Mouse (Mus musculus): ENCODE results near the gene Psmb8. TPM values are rescaled to one million over a fixed set of nuclear protein-coding genes. Genes with fewer than 3 reads are reported as not detected.

The Psmb8 gene
- polyA plus RNA-seq, 1 experiment, result 16.1 TPM

DNA sequence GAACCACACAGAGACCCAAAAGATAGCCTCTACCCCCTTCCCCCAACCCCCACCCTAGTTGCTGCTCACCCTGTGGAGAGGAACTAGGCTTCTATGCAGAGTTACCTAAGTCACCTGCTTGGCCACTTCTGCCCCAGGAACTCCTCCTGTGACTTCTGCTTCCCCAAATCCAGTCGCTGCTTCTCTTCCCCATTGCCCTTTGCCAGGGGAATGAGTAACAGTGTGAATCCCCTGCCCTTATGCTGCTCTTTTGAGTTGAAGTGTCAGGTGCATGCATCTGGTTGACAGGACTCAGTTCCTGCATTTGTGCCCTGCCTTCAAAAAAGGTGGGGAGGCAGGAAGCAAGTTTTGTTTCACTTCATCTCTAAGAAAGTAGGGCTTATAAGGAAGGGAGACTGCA lies 23.4 kb upstream of the Psmb8 start:
- H3K27ac ChIP-seq (ENCODE audit: insufficient read depth, low read length), result no peak overlapping the region
- H3K4me3 ChIP-seq (ENCODE audit: insufficient read depth, low read length), result no peak overlapping the region
- TF ChIP-seq POLR2A (IDR thresholded peaks at IDR 0.05; ENCODE audit: low read depth, low read length) (no peak), CTCF (IDR thresholded peaks at IDR 0.05; ENCODE audit: borderline replicate concordance, insufficient read depth, low read length) (no peak)
- no peaks in the 10 kb centered on the region for H3K4me1 ChIP-seq (ENCODE audit: control insufficient read depth, insufficient read depth, low read length)

DNA sequence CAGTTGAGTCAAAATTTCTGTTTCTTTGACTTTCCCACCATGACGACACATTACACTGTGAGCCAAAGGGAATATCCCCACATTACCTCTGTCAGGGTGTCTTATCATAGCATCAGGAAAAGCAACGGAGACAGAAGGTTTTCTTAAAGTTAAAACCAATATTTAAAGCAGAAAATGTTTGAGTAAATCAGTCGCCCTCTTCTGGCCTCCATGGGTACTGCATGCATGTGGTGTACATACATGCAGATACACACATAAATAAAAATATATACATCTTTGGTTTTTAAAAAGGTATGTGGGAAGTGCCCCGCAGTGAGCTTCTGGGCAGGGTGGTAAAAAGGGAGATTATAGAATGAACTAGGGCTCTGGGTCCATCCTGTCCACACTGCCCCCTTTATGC lies 20.3 kb upstream of the Psmb8 start:
- H3K27ac ChIP-seq (ENCODE audit: insufficient read depth, low read length), result no peak overlapping the region
- H3K4me1 ChIP-seq (ENCODE audit: control insufficient read depth, insufficient read depth, low read length), result no peaks in the 10 kb centered on the region
- no peak for TF ChIP-seq CTCF (IDR thresholded peaks at IDR 0.05; ENCODE audit: borderline replicate concordance, insufficient read depth, low read length)
- TF ChIP-seq POLR2A (IDR thresholded peaks at IDR 0.05; ENCODE audit: low read depth, low read length), result no peak
- no peak overlapping the region for H3K4me3 ChIP-seq (ENCODE audit: insufficient read depth, low read length)

DNA sequence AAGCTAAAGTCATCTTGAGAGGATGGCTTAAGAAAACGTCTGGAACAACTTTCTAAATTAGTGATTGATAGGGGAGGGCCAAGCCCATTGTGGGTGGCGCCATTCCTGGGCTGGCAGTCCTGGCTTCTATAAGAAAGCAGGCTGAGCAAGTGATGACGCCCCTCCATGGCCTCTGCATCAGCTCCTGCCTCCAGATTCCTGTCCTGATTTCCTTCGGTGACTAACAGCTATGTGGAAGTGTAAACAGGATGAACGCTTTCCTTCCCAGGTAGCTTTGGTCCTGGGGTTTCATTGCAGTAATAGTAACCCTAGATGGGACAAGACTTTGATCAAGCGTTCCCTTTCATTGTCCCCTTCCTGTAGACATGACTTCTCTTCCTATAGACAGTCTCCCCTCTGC lies 18.5 kb upstream of the Psmb8 start:
- TF ChIP-seq POLR2A (IDR thresholded peaks at IDR 0.05; ENCODE audit: low read depth, low read length), result no peak
- no peak for TF ChIP-seq CTCF (IDR thresholded peaks at IDR 0.05; ENCODE audit: borderline replicate concordance, insufficient read depth, low read length)
- H3K27ac ChIP-seq (ENCODE audit: insufficient read depth, low read length), result no peak overlapping the region
- no peaks in the 10 kb centered on the region for H3K4me1 ChIP-seq (ENCODE audit: control insufficient read depth, insufficient read depth, low read length)
- H3K4me3 ChIP-seq (ENCODE audit: insufficient read depth, low read length), result no peak overlapping the region

DNA sequence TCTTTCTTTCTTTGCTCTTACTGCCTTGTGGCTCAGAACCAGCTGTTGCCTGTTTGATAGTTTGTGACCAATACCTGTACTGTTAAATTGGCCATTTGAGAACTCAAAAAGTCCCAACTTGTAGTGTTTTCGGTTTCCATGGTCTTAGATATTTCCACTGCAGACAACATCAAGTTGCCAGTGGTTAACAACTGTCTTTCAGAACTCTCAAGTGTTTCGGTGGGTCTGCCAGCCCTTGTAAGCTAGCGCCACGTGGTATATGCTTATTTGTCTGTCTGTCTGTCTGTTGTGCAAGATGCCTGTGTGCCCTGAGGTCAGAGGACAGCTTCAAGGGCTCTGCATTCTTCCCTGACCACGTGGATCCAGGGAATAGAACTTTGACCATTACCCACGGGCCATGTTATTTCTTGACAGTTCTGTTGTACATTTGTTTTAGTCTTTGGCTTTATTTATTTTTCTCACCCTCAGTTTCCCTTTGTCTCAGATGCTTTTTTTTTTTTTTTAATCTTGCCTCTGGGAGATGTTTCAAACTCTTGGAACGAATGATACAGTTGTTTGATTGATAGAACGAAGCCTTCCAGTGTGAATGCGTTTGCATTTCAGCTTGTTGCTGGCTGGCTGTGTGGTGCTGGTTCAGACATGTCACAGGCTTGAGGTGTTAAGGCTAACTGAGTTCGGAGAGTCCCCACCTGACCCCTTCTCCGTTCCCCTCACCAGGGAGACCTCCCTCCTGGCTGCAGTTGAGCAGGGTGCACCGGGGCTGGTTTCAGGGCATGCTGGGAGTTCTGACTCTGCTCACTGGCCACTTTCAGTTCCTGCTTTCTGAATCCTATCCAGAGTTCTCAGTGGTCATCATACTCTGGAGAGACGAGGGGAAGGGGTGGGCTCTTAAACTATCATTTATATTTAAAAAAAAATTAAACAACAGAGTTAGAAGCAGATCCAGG lies 17.3 kb upstream of the Psmb8 start:
- H3K4me3 ChIP-seq (ENCODE audit: insufficient read depth, low read length), result no peak overlapping the region
- no peaks in the 10 kb centered on the region for H3K4me1 ChIP-seq (ENCODE audit: control insufficient read depth, insufficient read depth, low read length)
- TF ChIP-seq POLR2A (IDR thresholded peaks at IDR 0.05; ENCODE audit: low read depth, low read length), result no peak
- no peak for TF ChIP-seq CTCF (IDR thresholded peaks at IDR 0.05; ENCODE audit: borderline replicate concordance, insufficient read depth, low read length)
- no peak overlapping the region for H3K27ac ChIP-seq (ENCODE audit: insufficient read depth, low read length)

DNA sequence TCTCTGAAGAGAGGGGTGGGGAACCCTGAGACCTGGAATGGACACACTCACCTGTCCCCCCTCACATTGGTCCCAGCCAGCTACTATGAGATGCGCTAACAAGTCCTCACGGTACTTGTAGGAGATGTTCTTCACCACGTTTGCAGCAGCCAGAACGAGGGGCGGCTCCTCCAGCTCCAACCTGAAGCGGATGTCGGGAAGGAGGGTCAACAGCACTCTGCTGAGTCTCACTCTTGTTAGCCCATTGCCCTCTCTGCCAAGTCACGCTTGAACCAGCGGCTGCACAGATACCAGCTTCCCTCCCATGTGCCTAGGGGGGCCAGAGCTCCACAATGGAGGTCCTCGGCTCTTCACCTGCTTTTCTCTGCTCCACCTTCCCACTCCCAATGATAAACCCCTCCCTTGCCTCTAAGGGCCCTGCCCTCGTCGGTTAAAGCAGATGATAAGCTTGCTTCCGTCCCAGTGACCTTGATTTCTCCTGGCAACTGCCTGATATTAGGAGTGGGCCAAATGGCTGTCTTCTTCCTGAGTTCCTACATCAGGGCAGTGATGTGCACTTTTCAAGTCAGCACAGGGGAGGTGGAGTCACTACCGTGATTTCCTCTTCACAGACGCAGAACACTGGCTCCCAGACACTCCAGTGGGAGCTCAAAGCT lies 13.8 kb upstream of the Psmb8 start:
- no peak for TF ChIP-seq POLR2A (IDR thresholded peaks at IDR 0.05; ENCODE audit: low read depth, low read length)
- Histone ChIP-seq H3K4me1 (ENCODE audit: control insufficient read depth, insufficient read depth, low read length) (no peaks in the 10 kb centered on the region), H3K27ac (ENCODE audit: insufficient read depth, low read length) (no peak overlapping the region), H3K4me3 (ENCODE audit: insufficient read depth, low read length) (no peak overlapping the region)

DNA sequence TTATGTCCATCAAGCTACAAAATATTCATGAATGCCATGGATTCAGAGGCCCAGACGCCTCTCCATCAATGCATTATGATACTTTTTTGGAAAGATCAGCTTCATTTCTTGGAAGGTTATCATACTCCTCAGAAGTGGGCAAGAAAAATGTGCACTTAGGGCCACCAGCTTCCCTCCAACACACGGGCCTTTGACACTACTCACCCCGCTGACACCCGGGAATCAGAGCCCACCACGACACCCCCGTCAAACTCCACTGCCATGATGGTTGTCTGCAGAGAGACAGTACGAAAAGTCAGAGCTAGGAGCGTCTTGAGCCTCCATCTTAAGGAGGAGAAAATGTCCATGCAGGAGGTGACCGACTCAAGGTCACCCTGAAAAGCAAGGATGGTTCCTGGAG lies 12.0 kb upstream of the Psmb8 start:
- Histone ChIP-seq H3K27ac (ENCODE audit: insufficient read depth, low read length) (no peak overlapping the region), H3K4me1 (ENCODE audit: control insufficient read depth, insufficient read depth, low read length) (no peaks in the 10 kb centered on the region), H3K4me3 (ENCODE audit: insufficient read depth, low read length) (no peak overlapping the region)
- TF ChIP-seq POLR2A (IDR thresholded peaks at IDR 0.05; ENCODE audit: low read depth, low read length), result no peak
- TF ChIP-seq CTCF (IDR thresholded peaks at IDR 0.05; ENCODE audit: borderline replicate concordance, insufficient read depth, low read length), result no peak

DNA sequence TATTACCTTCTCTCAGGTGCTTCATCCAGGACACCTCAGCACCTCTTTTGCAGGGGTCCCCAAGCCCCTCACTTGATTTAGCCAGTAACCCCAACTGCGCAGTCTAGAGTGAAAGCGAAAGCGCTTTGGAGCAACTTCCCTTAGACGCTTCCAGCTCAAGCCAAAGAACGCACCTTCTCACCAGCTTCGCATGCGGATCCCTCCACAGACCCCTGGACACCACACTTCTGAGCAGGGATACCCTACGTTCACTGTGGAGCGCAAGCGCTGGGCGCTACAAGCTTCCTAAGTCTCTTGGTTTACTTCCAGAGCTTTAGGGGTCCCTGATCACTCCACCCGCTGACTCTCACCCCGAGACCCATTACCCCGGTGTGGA lies 10.6 kb upstream of the Psmb8 start:
- Histone ChIP-seq H3K27ac (ENCODE audit: insufficient read depth, low read length) (no peak overlapping the region), H3K4me3 (ENCODE audit: insufficient read depth, low read length) (peak overlapping the region; percentile 68), H3K4me1 (ENCODE audit: control insufficient read depth, insufficient read depth, low read length) (no peaks in the 10 kb centered on the region)
- TF ChIP-seq POLR2A (IDR thresholded peaks at IDR 0.05; ENCODE audit: low read depth, low read length) (no peak), CTCF (IDR thresholded peaks at IDR 0.05; ENCODE audit: borderline replicate concordance, insufficient read depth, low read length) (no peak)

DNA sequence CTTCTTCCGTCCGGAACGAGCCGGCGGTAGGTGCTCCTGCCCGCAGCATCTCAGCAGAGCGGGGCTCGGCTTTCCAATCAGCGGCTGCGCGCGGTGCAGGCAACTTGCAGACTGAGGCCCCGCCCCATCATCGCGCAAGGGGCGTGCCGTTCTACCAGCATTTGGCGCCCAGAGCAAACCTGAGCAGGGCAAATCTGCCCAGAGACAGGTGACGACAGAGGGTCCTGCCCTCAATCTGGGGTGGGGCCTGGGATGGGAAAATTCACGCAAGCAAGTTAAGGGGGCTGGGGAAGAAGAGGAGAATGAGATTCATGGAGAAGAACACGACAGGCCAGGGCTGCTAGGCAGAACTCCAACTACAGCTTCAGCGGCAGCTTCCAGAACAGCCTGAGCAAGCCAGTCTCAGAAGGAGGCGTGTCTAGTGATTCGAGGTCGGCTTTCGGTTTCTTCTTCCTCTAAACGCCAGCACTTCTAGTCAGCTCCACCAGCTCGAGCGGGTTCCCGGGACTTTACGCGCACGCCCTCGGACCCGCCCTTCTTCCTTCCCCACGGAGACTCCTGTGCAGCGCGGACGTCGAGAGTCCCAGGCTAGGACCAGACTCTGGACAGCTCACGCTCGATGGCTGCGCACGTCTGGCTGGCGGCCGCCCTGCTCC lies 10.1 kb upstream of the Psmb8 start, which contains the start of the genes Tap1 and Psmb9:
Gene Tap1, plus strand, starts transcription at position 293 of the 656 bp plus-strand sequence.
Gene Psmb9, minus strand, starts transcription at position 504 of the 656 bp plus-strand sequence.
- TF ChIP-seq POLR2A (IDR thresholded peaks at IDR 0.05; ENCODE audit: low read depth, low read length), result peak; percentile 67
- TF ChIP-seq CTCF (IDR thresholded peaks at IDR 0.05; ENCODE audit: borderline replicate concordance, insufficient read depth, low read length), result no peak
- no peaks in the 10 kb centered on the region for H3K4me1 ChIP-seq (ENCODE audit: control insufficient read depth, insufficient read depth, low read length)
- H3K27ac ChIP-seq (ENCODE audit: insufficient read depth, low read length), result peak within 1 kb of the TSS; percentile 64
- peak within 1 kb of the TSS; percentile 68 for H3K4me3 ChIP-seq (ENCODE audit: insufficient read depth, low read length)

DNA sequence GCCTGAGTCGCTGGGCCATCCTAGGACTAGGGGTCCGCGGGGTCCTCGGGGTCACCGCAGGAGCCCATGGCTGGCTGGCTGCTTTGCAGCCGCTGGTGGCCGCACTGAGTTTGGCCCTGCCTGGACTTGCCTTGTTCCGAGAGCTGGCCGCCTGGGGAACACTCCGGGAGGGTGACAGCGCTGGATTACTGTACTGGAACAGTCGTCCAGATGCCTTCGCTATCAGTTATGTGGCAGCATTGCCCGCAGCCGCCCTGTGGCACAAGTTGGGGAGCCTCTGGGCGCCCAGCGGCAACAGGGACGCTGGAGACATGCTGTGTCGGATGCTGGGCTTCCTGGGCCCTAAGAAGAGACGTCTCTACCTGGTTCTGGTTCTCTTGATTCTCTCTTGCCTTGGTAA lies 9.5 kb upstream of the Psmb8 start:
- no peak for TF ChIP-seq CTCF (IDR thresholded peaks at IDR 0.05; ENCODE audit: borderline replicate concordance, insufficient read depth, low read length)
- no peak for TF ChIP-seq POLR2A (IDR thresholded peaks at IDR 0.05; ENCODE audit: low read depth, low read length)
- Histone ChIP-seq H3K4me1 (ENCODE audit: control insufficient read depth, insufficient read depth, low read length) (no peaks in the 10 kb centered on the region), H3K27ac (ENCODE audit: insufficient read depth, low read length) (peak overlapping the region; percentile 64), H3K4me3 (ENCODE audit: insufficient read depth, low read length) (peak overlapping the region; percentile 68)
